Mouse (Mus musculus) stomach, postnatal 0 days (tissue): ENCODE results near the gene Cyfip2.

ENCODE experiments used
- CTCF ChIP-seq: IDR thresholded peaks from 2 replicates; pipeline ENCODE4 v1.5.1; 2016; ENCODE audit warnings: antibody characterized with exemption, low read depth, mild to moderate bottlenecking, moderate library complexity
- EP300 ChIP-seq: optimal IDR thresholded peaks from 2 replicates; pipeline ENCODE3; 2016; ENCODE audit warnings: antibody characterized with exemption

- no peak for TF ChIP-seq CTCF
- no peak for TF ChIP-seq EP300
Measured at GRCm38 (mm10) chr11:46245926-46246325, 66.7 kb downstream of the Cyfip2 start.
